Mouse (Mus musculus) naive thymus-derived CD4-positive, alpha-beta T cell, adult 2 months (primary cell): ENCODE measurements around the gene Oit1.

ENCODE experiments used
- DNase-seq: peaks from one replicate; pipeline ENCODE4 v3.0.0-alpha.2; 2011; ENCODE audit warnings: low read depth

The Oit1 gene

DNA sequence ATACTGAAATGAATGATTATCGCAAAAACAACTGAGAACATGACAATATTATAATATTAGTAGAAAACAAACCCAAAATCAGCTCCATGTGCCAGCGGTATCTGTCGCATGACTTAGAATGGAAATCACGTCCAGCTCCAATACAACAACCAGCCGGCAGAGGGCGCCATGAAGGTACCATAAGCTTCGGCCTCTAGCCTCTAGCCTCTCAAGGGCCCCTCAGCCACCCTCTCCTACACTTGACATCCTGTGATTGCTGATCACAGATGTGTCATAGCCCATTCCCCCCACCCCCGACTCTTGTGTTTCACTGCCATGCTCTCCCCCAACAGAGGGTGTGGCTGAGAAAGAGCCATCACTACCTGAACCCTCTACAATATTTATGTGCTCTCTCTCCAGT is 78.3 kb downstream of the Oit1 start:
- peak; percentile 26 for DNase-seq
